Mouse (Mus musculus) cerebellum, adult 11 months (tissue): ENCODE measurements around the gene Dnmt3b.
A peak's percentile ranks its signal among the peaks of the same experiment; 100 is the strongest.
"Not testable (repeated sequence)": the region's sequence is repeated elsewhere in the genome, so short reads cannot be mapped to it uniquely, and the experiment has no call there.

Source experiments
- DNase-seq: peaks from one replicate; pipeline ENCODE4 v3.0.0; 2022

The Dnmt3b gene

GRCm38 (mm10) chr2:153638977-153639680 is 10.1 kb upstream of the Dnmt3b start:
- DNase-seq: no peak

- DNase-seq: no peak
These were observed 6.8 kb upstream of the Dnmt3b start for GRCm38 (mm10) chr2:153642496-153642895.

- DNase-seq: no peak
These were observed 6.3 kb upstream of the Dnmt3b start for GRCm38 (mm10) chr2:153642999-153643398.

GRCm38 (mm10) chr2:153648773-153649297 is 415 bp upstream of the Dnmt3b start:
- DNase-seq: no peak

- no peak for DNase-seq
These were observed 901 bp downstream of the Dnmt3b start for GRCm38 (mm10) chr2:153650014-153650687.

GRCm38 (mm10) chr2:153651681-153652080 is 2.4 kb downstream of the Dnmt3b start:
- no peak for DNase-seq

- not testable (repeated sequence) for DNase-seq
These were observed 8.4 kb downstream of the Dnmt3b start for GRCm38 (mm10) chr2:153657659-153658058.

- DNase-seq: no peak
These were observed 11.4 kb downstream of the Dnmt3b start for GRCm38 (mm10) chr2:153660616-153661015.

- no peak for DNase-seq
These were observed 16.2 kb downstream of the Dnmt3b start for GRCm38 (mm10) chr2:153665401-153665800.

GRCm38 (mm10) chr2:153668754-153669376 is 19.6 kb downstream of the Dnmt3b start:
- no peak for DNase-seq

GRCm38 (mm10) chr2:153670111-153670510 is 20.9 kb downstream of the Dnmt3b start:
- no peak for DNase-seq

GRCm38 (mm10) chr2:153672619-153673018 is 23.4 kb downstream of the Dnmt3b start:
- DNase-seq: no peak

- DNase-seq: not testable (repeated sequence)
These were observed 26.1 kb downstream of the Dnmt3b start for GRCm38 (mm10) chr2:153675364-153675763.

GRCm38 (mm10) chr2:153676944-153677343 is 27.7 kb downstream of the Dnmt3b start:
- no peak for DNase-seq

- no peak for DNase-seq
These were observed 28.3 kb downstream of the Dnmt3b start for GRCm38 (mm10) chr2:153677550-153677949.

- no peak for DNase-seq
These were observed 30.7 kb downstream of the Dnmt3b start for GRCm38 (mm10) chr2:153679959-153680358.

- DNase-seq: not testable (repeated sequence)
These were observed 44.2 kb downstream of the Dnmt3b start for GRCm38 (mm10) chr2:153693413-153693812.

GRCm38 (mm10) chr2:153694462-153695085 is 45.3 kb downstream of the Dnmt3b start:
- peak; percentile 16 for DNase-seq

- DNase-seq: no peak
These were observed 47.1 kb downstream of the Dnmt3b start, which contains the start of gene Dnmt3c for GRCm38 (mm10) chr2:153696352-153696751. Gene Dnmt3c, plus strand, starts transcription at chr2:153696652.

- DNase-seq: no peak
These were observed 54.1 kb downstream of the Dnmt3b start for GRCm38 (mm10) chr2:153703389-153703788.

- no peak for DNase-seq
These were observed 61.6 kb downstream of the Dnmt3b start for GRCm38 (mm10) chr2:153710701-153711330.

GRCm38 (mm10) chr2:153712646-153713091 is 63.4 kb downstream of the Dnmt3b start:
- no peak for DNase-seq

GRCm38 (mm10) chr2:153713227-153713626 is 64.0 kb downstream of the Dnmt3b start:
- DNase-seq: peak; percentile 27
